Mouse (Mus musculus) lung, postnatal 0 days (tissue): ENCODE results near the gene Nfia.

Experiments
- CTCF ChIP-seq: IDR thresholded peaks from 2 replicates; pipeline ENCODE4 v1.5.1; 2016; ENCODE audit warnings: antibody characterized with exemption, mild to moderate bottlenecking
- EP300 ChIP-seq: IDR thresholded peaks from 2 replicates; pipeline ENCODE4 v1.6.1; 2016; ENCODE audit warnings: antibody characterized with exemption, mild to moderate bottlenecking, control low read depth

GRCm38 (mm10) chr4:97941616-97942015 is 169.1 kb downstream of the Nfia start:
- TF ChIP-seq CTCF (no peak), EP300 (no peak)
